Mouse (Mus musculus): Measurements from ENCODE around the gene Gm382. TPM values are rescaled to one million over a fixed set of nuclear protein-coding genes. Genes with fewer than 3 reads are reported as not detected.

Gene Gm382
- polyA plus RNA-seq (2014; fragmentation: Nextera tagmentation; extraction: Ambion mirVana), result not detected in 2 replicates

- H3K27me3 ChIP-seq (ENCODE audit: control insufficient read depth, insufficient read depth, low read length), result no peaks in the 10 kb centered on the region
- no peaks in the 10 kb centered on the region for H3K4me1 ChIP-seq (ENCODE audit: control insufficient read depth, insufficient read depth, low read length)
- H3K36me3 ChIP-seq (ENCODE audit: control insufficient read depth, insufficient read depth, low read length), result no peaks in the 10 kb centered on the region
- 76% methylated on average over 1 of the region's 1 CpGs for WGBS
- no peak within 1 kb of the TSS for H3K4me3 ChIP-seq (ENCODE audit: low read length)
- no peak within 1 kb of the TSS for H3K4me2 ChIP-seq (replicated peaks; ENCODE audit: low read depth, low read length)
- ATAC-seq (ENCODE audit: low FRiP score, low TSS enrichment), result no peak
- no peaks in the 10 kb centered on the region for H3K9me3 ChIP-seq (ENCODE audit: control insufficient read depth, low read length)
- no peak within 1 kb of the TSS for H3K9ac ChIP-seq (ENCODE audit: low read depth, low read length)
- H3K27ac ChIP-seq (ENCODE audit: low read depth, low read length), result no peak within 1 kb of the TSS
Observed at GRCm38 (mm10) chrX:127039672-127040071, at the start of gene Gm382. Gene Gm382, plus strand, starts transcription at chrX:127039972.

DNA sequence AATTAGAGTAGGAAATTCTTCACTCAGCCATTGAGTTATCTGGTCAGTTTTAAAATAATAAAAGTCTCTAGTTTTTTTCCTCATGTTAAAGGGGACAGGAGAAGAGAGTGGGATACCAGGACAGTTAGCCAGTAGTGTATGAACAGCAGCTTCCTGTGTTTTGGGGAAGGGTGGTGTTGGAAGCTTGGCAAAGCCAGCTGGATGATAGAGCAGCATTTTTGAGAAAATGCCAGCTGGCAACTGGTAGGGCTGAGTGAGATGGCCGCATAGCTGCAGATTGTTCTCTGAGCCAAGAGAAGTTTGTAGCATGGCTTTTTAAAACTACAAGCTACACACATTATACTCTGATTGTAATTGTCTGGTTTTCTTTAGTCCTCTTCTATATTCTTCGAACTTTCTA lies 30.4 kb downstream of the Gm382 start:
- Histone ChIP-seq H3K9ac (ENCODE audit: low read depth, low read length) (no peak overlapping the region), H3K4me3 (ENCODE audit: low read length) (no peak overlapping the region), H3K9me3 (ENCODE audit: control insufficient read depth, low read length) (no peaks in the 10 kb centered on the region), H3K27ac (ENCODE audit: low read depth, low read length) (no peak overlapping the region), H3K27me3 (ENCODE audit: control insufficient read depth, insufficient read depth, low read length) (no peaks in the 10 kb centered on the region), H3K4me2 (replicated peaks; ENCODE audit: low read depth, low read length) (no peak overlapping the region), H3K36me3 (ENCODE audit: control insufficient read depth, insufficient read depth, low read length) (no peaks in the 10 kb centered on the region), H3K4me1 (ENCODE audit: control insufficient read depth, insufficient read depth, low read length) (no peaks in the 10 kb centered on the region)
- ATAC-seq (ENCODE audit: low FRiP score, low TSS enrichment), result no peak
- 90% methylated on average over 2 of the region's 2 CpGs for WGBS

DNA sequence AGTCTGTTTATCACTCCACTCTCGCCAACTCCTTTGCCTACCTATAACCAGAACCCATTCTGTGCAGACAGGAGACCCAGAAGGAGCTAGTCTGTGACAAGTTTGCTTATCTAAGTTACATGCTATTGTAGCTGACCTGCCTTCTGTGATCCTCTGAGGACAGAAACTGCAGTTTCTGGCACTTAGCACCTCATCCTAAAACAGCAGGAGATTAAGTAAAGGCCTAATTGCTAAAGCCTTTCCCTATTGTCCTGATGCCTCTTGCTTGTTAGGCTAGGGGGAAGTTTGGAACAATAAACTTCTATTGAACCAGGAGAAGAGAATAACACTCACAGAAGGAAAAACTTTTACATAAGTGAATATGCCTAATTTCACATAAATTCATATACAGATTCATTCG lies 51.5 kb downstream of the Gm382 start:
- no peaks in the 10 kb centered on the region for H3K36me3 ChIP-seq (ENCODE audit: control insufficient read depth, insufficient read depth, low read length)
- 73% methylated on average over 2 of the region's 2 CpGs for WGBS
- no peaks in the 10 kb centered on the region for H3K4me1 ChIP-seq (ENCODE audit: control insufficient read depth, insufficient read depth, low read length)
- H3K4me3 ChIP-seq (ENCODE audit: low read length), result no peak overlapping the region
- no peak overlapping the region for H3K27ac ChIP-seq (ENCODE audit: low read depth, low read length)
- H3K4me2 ChIP-seq (replicated peaks; ENCODE audit: low read depth, low read length), result no peak overlapping the region
- no peaks in the 10 kb centered on the region for H3K9me3 ChIP-seq (ENCODE audit: control insufficient read depth, low read length)
- ATAC-seq (ENCODE audit: low FRiP score, low TSS enrichment), result no peak
- H3K9ac ChIP-seq (ENCODE audit: low read depth, low read length), result no peak overlapping the region
- no peaks in the 10 kb centered on the region for H3K27me3 ChIP-seq (ENCODE audit: control insufficient read depth, insufficient read depth, low read length)

DNA sequence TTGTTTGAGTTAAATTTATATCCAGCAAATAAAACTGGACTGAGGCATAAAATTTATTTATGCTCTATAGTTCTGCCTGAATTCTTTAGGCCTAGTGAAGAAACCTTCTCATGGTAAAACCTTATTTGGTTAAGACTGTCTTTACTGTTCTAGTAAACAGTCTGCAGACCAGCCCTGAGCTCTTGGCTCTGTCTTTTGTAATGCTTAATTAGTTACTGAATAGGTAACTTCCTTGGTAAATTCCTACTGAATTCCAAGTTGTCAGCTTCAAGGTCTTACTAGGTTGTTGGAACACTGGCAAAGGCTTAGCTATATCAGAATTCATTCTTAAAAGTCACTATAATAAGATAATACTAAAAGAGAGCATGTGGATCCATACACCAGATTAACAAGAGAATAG lies 53.3 kb downstream of the Gm382 start:
- Histone ChIP-seq H3K4me3 (ENCODE audit: low read length) (no peak overlapping the region), H3K27ac (ENCODE audit: low read depth, low read length) (no peak overlapping the region), H3K9me3 (ENCODE audit: control insufficient read depth, low read length) (no peaks in the 10 kb centered on the region), H3K36me3 (ENCODE audit: control insufficient read depth, insufficient read depth, low read length) (no peaks in the 10 kb centered on the region), H3K9ac (ENCODE audit: low read depth, low read length) (no peak overlapping the region), H3K4me2 (replicated peaks; ENCODE audit: low read depth, low read length) (no peak overlapping the region), H3K27me3 (ENCODE audit: control insufficient read depth, insufficient read depth, low read length) (no peaks in the 10 kb centered on the region), H3K4me1 (ENCODE audit: control insufficient read depth, insufficient read depth, low read length) (no peaks in the 10 kb centered on the region)
- no peak for ATAC-seq (ENCODE audit: low FRiP score, low TSS enrichment)

- no peaks in the 10 kb centered on the region for H3K36me3 ChIP-seq (ENCODE audit: control insufficient read depth, insufficient read depth, low read length)
- 90% methylated on average over 3 of the region's 3 CpGs for WGBS
- no peak overlapping the region for H3K4me2 ChIP-seq (replicated peaks; ENCODE audit: low read depth, low read length)
- H3K27me3 ChIP-seq (ENCODE audit: control insufficient read depth, insufficient read depth, low read length), result no peaks in the 10 kb centered on the region
- no peaks in the 10 kb centered on the region for H3K4me1 ChIP-seq (ENCODE audit: control insufficient read depth, insufficient read depth, low read length)
- H3K9me3 ChIP-seq (ENCODE audit: control insufficient read depth, low read length), result no peaks in the 10 kb centered on the region
- no peak for ATAC-seq (ENCODE audit: low FRiP score, low TSS enrichment)
- H3K9ac ChIP-seq (ENCODE audit: low read depth, low read length), result no peak overlapping the region
- no peak overlapping the region for H3K27ac ChIP-seq (ENCODE audit: low read depth, low read length)
- no peak overlapping the region for H3K4me3 ChIP-seq (ENCODE audit: low read length)
Observed at GRCm38 (mm10) chrX:127093961-127094360, 54.2 kb downstream of the Gm382 start.

- Histone ChIP-seq H3K27ac (ENCODE audit: low read depth, low read length) (no peak overlapping the region), H3K9ac (ENCODE audit: low read depth, low read length) (no peak overlapping the region), H3K4me3 (ENCODE audit: low read length) (no peak overlapping the region), H3K4me1 (ENCODE audit: control insufficient read depth, insufficient read depth, low read length) (no peaks in the 10 kb centered on the region), H3K9me3 (ENCODE audit: control insufficient read depth, low read length) (no peaks in the 10 kb centered on the region), H3K36me3 (ENCODE audit: control insufficient read depth, insufficient read depth, low read length) (no peaks in the 10 kb centered on the region), H3K27me3 (ENCODE audit: control insufficient read depth, insufficient read depth, low read length) (no peaks in the 10 kb centered on the region), H3K4me2 (replicated peaks; ENCODE audit: low read depth, low read length) (no peak overlapping the region)
- ATAC-seq (ENCODE audit: low FRiP score, low TSS enrichment), result no peak
- 87% methylated on average over 2 of the region's 2 CpGs for WGBS
Observed at GRCm38 (mm10) chrX:127104341-127104740, 64.6 kb downstream of the Gm382 start.

Other genes with a start within 250 kb of the Gm382 start
- gene 4932411N23Rik, start 224.1 kb upstream of the Gm382 start, polyA plus RNA-seq (2014; fragmentation: Nextera tagmentation; extraction: Ambion mirVana), result not detected in 2 replicates